Mouse (Mus musculus) lung, postnatal 36 days (tissue): ENCODE measurements around the gene 2300002M23Rik.

Experiments used
- DNase-seq: peaks from one replicate; pipeline ENCODE4 v3.0.0; 2022; ENCODE audit warnings: mixed read lengths

2300002M23Rik gene

GRCm38 (mm10) chr17:35556812-35557211 lies 10.4 kb upstream of the 2300002M23Rik start:
- peak; percentile 75 for DNase-seq

- DNase-seq = no peak
Measured at GRCm38 (mm10) chr17:35557351-35557750, 9.9 kb upstream of the 2300002M23Rik start.

GRCm38 (mm10) chr17:35558216-35558615 lies 9.0 kb upstream of the 2300002M23Rik start:
- DNase-seq = no peak

- no peak for DNase-seq
Measured at GRCm38 (mm10) chr17:35567767-35568166, 517 bp downstream of the 2300002M23Rik start.

- DNase-seq = no peak
Measured at GRCm38 (mm10) chr17:35569091-35569944, 2.1 kb downstream of the 2300002M23Rik start.

- DNase-seq = no peak
Measured at GRCm38 (mm10) chr17:35570836-35571235, 3.6 kb downstream of the 2300002M23Rik start.

- DNase-seq = no peak
Measured at GRCm38 (mm10) chr17:35571477-35571876, 4.2 kb downstream of the 2300002M23Rik start.

- DNase-seq = peak; percentile 94
Measured at GRCm38 (mm10) chr17:35578211-35578610, 11.0 kb downstream of the 2300002M23Rik start.

GRCm38 (mm10) chr17:35582900-35583299 lies 15.7 kb downstream of the 2300002M23Rik start:
- no peak for DNase-seq

- peak; percentile 84 for DNase-seq
Measured at GRCm38 (mm10) chr17:35584330-35584937, 17.2 kb downstream of the 2300002M23Rik start.

- DNase-seq = no peak
Measured at GRCm38 (mm10) chr17:35587291-35587690, 20.0 kb downstream of the 2300002M23Rik start.

- DNase-seq = no peak
Measured at GRCm38 (mm10) chr17:35588387-35588786, 21.1 kb downstream of the 2300002M23Rik start.

GRCm38 (mm10) chr17:35590410-35591218 lies 23.4 kb downstream of the 2300002M23Rik start:
- DNase-seq = peak; percentile 81

GRCm38 (mm10) chr17:35591219-35591578 lies 23.9 kb downstream of the 2300002M23Rik start:
- no peak for DNase-seq

GRCm38 (mm10) chr17:35591731-35592130 lies 24.5 kb downstream of the 2300002M23Rik start:
- no peak for DNase-seq

GRCm38 (mm10) chr17:35592131-35592530 lies 24.9 kb downstream of the 2300002M23Rik start:
- no peak for DNase-seq

GRCm38 (mm10) chr17:35593786-35594185 lies 26.5 kb downstream of the 2300002M23Rik start:
- DNase-seq = no peak

GRCm38 (mm10) chr17:35594456-35594855 lies 27.2 kb downstream of the 2300002M23Rik start:
- no peak for DNase-seq

- DNase-seq = no peak
Measured at GRCm38 (mm10) chr17:35597399-35597798, 30.1 kb downstream of the 2300002M23Rik start.

- DNase-seq = no peak
Measured at GRCm38 (mm10) chr17:35601249-35601648, 34.0 kb downstream of the 2300002M23Rik start, which contains the start of gene Sfta2. Gene Sfta2 (plus strand): TSS chr17:35601549.

- no peak for DNase-seq
Measured at GRCm38 (mm10) chr17:35601736-35602354, 34.6 kb downstream of the 2300002M23Rik start.

- no peak for DNase-seq
Measured at GRCm38 (mm10) chr17:35617127-35617526, 49.9 kb downstream of the 2300002M23Rik start.
